Mouse (Mus musculus) kidney, postnatal 10 days (tissue): ENCODE measurements around the gene Hist1h4m.
A peak's percentile ranks its signal among the peaks of the same experiment; 100 is the strongest.
"Not testable (repeated sequence)": the region's sequence is repeated elsewhere in the genome, so short reads cannot be mapped to it uniquely, and the experiment has no call there.

Source experiments
- DNase-seq: peaks from one replicate; pipeline ENCODE4 v3.0.0; 2021; ENCODE audit warnings: mixed read lengths

Gene Hist1h4m

DNA sequence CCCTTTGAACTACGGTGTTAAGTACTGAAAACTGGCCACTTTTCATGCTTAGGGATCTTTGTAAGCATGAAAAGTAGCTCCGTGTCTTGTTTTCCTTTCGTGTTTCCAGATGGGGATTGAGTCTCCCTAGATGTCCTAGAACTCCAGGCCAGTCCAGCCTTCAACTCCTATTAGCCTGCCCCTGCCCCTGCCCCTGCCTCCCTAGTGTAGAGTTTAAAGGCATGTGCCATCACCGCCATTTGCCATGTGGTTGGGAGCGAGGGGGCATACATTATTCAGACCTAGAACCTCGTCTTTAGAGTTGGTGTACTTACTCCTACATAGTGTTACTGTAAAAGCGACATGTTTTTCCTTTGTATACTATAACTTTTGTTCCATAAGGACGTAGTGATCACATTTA, 472 bp upstream of the Hist1h4m start:
- DNase-seq, result not testable (repeated sequence)

DNA sequence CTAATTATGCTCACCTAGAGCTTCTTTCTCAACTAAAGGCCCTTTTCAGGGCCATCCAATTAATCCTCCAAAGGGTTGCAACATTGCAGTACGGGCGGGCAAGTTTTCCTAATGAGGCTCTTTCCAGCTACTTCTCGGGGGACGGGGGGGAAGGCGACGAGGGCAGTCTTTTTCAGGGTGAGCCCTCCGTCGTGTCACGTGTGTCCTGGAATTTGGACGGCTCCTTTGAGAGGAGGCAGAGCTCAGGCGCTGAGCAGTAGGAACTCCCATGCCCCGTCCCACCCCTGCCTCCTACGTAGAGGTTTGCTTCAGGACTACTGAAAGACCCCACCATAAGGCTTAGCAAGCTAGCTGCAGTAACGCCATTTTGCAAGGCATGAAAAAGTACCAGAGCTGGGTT, 546 bp downstream of the Hist1h4m start:
- DNase-seq, result not testable (repeated sequence)

DNA sequence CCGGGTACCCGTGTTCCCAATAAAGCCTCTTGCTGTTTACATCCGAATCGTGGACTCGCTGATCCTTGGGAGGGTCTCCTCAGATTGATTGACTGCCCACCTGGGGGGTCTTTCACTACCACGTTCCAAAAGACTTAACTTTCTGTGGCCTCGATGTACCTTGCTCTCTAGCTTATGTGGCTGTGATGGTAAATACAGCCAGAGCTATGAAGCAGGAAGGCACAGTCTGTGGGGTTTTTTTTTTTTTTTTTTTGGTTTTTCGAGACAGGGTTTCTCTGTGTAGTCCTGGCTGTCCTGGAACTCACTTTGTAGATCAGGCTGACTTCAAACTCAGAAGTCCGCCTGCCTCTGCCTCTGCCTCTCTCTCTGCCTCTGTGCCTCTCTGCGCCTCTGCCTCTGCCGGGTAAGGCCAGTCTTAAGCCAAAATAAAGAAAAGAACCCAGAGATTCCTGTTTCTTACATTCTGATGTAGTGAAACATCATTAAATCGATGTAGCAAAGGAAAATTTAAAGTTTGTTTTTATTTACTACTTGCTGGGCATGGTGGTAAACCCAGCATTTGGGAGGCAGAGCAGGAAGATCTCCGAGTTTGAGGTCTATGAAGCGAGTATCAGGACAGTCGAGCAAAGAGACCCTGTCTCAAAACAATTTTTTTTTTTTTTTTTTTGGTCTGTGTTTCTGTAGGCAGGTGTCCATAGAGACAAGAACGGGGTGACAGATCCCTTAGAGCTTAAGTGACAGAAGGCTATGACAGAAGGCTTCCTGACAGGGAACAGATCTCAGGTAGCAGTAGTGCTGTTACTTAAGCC, 8.7 kb downstream of the Hist1h4m start:
- DNase-seq, result not testable (repeated sequence)

DNA sequence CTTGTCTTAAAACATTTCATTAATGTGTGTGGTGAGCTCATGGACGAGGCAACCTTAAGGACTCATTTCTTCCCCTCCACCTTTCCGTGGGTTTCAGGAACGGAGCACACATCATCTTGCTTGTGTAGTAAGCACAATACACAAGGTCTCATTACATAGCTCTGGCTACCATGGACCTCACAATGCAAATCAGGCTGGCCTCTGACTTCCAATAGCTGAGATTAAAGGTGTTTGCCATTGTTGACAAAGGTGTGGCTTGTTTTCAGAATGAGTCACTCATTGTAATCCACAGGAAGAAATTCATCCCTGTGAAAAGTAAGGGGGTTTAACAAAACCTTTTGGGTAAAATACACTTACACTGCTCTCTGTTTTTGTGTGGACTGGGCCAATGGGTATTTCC, 17.0 kb downstream of the Hist1h4m start:
- DNase-seq, result no peak

DNA sequence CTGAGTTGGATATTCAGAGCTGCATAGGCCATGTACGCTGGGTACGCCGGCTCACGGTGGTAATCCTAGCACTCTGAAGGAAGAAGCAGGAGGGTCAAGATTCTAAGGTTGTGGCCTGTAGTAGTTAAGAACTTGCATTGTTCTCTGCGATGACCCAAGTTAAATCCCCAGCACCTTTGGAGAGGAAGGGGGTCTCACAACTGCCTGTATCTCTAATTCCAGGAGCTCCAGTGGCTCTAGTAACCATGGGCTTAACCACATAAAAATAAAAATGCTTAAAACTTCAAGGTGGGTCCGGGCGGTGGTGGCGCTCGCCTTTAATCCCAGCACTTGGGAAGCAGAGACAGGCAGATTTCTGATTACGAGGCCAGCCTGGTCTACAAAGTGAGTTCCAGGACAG, 18.8 kb downstream of the Hist1h4m start:
- no peak for DNase-seq

DNA sequence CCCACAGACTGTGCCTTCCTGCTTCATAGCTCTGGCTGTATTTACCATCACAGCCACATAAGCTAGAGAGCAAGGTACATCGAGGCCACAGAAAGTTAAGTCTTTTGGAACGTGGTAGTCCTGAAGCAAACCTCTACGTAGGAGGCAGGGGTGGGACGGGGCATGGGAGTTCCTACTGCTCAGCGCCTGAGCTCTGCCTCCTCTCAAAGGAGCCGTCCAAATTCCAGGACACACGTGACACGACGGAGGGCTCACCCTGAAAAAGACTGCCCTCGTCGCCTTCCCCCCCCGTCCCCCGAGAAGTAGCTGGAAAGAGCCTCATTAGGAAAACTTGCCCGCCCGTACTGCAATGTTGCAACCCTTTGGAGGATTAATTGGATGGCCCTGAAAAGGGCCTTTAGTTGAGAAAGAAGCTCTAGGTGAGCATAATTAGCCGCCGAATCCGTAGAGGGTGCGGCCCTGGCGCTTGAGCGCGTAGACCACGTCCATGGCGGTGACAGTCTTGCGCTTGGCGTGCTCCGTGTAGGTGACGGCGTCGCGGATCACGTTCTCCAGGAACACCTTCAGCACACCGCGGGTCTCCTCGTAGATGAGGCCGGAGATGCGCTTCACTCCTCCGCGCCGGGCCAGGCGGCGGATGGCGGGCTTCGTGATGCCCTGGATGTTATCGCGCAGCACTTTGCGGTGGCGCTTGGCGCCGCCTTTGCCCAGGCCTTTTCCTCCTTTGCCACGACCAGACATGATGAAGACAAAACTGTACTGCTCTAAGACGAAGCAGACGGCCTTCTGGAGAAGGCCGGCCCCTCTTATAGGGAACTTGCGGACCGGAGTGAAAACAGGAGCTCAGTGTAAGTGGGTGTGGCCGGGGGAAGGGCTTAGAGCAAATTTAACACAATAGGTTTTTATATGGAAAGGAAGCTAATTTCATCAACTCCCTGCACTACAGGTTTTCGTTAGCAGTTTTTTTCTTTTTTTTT, 20.2 kb downstream of the Hist1h4m start, which contains the start of gene Hist1h4n:
Gene Hist1h4n (minus strand): TSS at position 779 of the 977 bp plus-strand sequence.
- DNase-seq, result peak; percentile 20

DNA sequence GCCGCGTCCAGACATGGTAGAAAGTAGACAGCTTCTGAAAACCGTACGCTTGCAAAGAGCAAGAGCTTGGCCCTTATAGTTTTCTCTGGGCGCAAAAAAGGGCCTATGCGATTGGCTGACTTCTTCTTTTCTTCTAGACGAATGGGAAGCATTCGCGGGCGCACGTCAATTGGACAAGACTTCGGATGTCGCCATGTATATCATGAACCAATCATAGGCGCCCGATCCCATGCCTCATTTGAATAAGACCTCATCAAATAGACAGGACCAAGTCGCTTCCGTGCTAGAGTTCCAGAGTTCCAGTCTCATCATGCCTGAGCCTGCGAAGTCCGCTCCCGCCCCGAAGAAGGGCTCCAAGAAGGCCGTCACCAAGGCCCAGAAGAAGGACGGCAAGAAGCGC, 21.9 kb downstream of the Hist1h4m start, which contains the start of the genes Hist1h2ap and Hist1h2br:
Gene Hist1h2ap (minus strand): TSS at position 47 of the 400 bp plus-strand sequence.
Gene Hist1h2br (plus strand): TSS at position 283 of the 400 bp plus-strand sequence.
- DNase-seq, result not testable (repeated sequence)

DNA sequence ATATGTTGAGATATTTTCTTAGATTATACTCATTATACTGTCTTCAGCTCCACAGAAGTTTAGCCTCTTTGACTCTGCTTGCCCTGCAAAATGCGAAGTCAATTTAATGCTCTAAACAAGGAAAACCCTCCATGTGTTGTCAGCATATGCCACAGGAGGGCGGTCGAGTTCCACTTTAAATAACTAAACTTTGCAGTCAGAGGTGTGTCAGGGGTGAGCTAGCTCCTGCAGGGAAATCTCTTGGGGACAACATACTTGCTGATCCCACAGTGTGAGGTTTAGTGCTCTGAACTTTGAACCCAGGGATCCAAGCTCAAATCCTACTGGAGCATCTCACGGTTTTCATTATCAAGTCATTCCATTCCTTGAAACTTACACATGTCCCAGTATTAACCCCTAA, 29.0 kb downstream of the Hist1h4m start:
- not testable (repeated sequence) for DNase-seq

DNA sequence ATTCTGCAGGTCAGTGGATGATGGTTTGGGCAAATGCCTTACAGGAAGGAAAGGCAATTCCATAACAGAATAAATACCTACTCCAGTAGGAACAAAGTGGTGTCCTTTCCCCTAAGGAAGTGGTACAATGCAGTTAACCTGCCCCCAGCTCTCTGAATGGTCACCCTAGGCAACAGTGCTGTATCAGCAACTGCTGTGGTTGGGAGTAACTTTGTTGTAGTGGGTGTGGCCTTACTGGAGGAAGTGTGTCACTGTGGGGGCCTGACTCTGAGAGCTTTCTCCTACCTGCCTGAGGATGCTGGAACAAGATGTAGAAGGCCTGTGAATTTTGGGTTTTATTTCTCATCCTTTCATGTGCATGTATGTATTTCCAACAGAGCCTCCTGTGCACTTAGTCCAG, 34.8 kb downstream of the Hist1h4m start:
- DNase-seq, result not testable (repeated sequence)

DNA sequence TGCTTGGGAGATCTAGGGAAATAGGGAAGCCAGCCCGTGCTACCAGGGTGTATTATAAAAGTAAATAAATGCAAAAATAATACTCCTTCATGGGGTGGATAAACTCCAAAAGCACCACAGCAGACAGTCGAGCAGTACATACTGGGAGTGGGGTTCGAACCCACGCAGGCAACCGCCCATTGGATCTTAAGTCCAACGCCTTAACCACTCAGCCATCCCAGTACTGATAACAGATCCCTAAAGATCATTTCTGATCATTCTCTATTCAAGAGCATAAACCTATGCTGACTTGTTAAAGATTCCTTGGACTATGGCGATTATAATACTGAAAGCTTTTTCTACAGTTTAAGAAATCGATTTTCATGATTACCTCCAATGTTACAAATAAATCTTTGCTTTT, 36.3 kb downstream of the Hist1h4m start:
- no peak for DNase-seq

DNA sequence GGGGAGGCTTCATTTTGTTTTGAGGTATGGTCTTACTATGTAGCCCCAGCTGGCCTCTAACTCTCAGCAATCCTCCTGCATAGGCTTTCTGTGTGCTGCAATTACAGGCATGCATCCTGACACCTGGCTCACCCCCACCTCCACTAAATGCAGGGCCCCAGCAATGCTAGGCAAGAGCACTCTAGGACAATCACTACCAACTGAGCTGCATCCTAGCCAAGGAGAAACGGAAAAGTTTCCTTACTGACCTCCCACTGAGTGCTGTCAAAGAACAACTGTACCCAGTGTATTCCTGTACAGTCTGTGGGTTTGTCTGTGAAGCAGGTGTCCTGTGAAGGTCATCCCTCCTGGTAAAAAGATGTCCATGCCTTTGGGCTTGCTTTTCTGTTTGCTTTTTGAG, 39.1 kb downstream of the Hist1h4m start:
- DNase-seq, result not testable (repeated sequence)

DNA sequence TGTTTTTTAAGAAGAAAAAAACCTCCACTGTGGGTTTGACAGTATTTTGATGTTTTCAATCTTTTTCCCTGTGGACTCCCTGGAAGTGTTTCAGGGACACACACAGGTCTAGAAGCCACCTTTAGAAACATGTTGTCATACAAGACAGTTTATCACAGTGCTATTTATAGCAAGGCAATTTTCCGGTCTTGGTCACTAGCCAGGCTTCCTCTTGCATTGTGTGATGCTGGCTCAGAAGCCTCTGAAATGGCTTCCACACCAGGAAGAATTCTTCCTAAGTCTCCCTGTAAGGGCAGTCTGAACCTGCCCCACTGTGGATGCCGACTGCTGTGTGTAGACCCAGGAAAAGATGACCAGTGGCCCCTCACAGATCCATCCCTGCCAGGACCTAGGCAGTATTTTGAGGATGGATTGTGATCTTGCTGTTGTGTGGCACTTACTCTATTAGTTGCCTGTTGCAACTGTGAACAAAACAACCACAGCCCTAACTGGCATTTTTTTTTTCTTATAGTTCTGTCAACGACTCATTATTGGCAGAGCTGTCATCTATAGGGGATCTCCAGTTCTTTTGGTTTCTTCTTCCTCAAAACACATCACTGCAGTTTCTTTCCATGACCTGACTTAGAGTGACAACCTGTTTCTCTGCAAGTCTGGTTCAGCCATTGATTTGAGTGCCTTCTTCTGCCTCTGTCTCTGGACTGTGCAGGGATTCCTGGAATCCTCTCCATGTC, 40.8 kb downstream of the Hist1h4m start:
- peak; percentile 19 for DNase-seq

DNA sequence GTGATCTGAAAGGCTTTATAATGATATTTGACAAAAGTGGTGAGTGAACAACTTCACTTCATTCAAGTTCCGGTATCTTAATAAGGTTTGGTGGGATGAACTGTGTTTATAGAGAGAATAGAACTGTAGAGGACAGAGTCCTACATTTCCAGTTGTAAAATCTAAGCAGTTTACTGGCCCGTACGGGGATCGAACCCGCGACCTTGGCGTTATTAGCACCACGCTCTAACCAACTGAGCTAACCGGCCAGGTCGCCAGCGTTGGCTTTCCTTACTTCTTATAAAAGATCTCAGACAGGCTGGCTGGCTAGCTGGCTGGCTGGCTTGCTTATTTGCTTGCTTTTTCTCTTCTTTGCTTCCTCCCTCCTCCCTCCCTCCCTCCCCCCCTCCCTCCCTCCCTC, 43.6 kb downstream of the Hist1h4m start:
- DNase-seq, result peak; percentile 47

DNA sequence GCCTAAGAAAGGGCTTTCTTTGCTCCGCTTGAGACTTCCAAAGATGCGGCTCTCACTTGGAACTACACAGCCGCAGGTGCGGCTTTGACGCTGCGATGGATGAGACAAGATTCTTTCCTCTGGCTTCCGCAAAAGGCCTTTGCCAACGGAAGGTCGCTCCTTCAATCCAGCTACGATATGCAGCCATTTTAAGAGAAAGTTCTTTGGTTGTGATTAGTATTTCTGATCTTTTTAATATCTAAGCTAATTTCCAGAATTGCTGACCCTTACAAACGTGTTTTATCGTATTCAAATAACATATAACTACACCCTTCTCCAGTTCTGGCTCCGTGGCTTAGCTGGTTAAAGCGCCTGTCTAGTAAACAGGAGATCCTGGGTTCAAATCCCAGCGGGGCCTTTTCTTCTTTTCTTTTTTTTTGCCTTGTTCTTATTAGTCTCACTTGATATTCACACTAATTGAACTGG, 44.2 kb downstream of the Hist1h4m start:
- peak; percentile 10 for DNase-seq

DNA sequence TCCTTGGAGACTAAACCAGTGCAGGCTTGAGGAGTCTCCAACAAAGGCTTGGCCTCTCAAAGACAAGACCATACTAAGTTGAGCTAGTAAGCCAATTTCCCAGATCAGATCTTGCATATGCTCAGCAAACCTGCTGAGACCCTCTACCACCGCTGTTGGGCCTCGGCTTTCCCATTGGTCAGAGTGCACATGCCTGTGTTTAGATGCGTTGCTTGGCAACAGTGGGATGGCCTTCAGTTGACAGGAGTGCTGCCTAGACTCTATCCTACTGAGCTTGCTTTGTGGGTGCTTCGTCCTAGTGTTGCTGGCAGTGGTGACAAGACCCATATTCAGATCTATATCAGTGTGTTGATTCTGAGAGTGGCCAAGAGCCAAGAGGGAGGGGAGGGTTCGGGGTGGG, 50.1 kb downstream of the Hist1h4m start:
- no peak for DNase-seq
